Mouse (Mus musculus) retina, postnatal 7 days (tissue): ENCODE data around the gene Pcp4.
A peak's percentile ranks its signal among the peaks of the same experiment; 100 is the strongest.

Experiments used
- DNase-seq: peaks from one replicate; pipeline ENCODE4 v3.0.0-alpha.2; 2012; ENCODE audit warnings: low read depth, low spot score

Gene Pcp4

GRCm38 (mm10) chr16:96487007-96487684, 19.7 kb downstream of the Pcp4 start:
- DNase-seq: no peak

- DNase-seq: no peak
Observed at GRCm38 (mm10) chr16:96488038-96488437, 20.6 kb downstream of the Pcp4 start.

- no peak for DNase-seq
Observed at GRCm38 (mm10) chr16:96491530-96491929, 24.1 kb downstream of the Pcp4 start.

GRCm38 (mm10) chr16:96494079-96494478, 26.7 kb downstream of the Pcp4 start:
- no peak for DNase-seq

- DNase-seq: no peak
Observed at GRCm38 (mm10) chr16:96498951-96499350, 31.5 kb downstream of the Pcp4 start.

GRCm38 (mm10) chr16:96501241-96501640, 33.8 kb downstream of the Pcp4 start:
- no peak for DNase-seq

- DNase-seq: no peak
Observed at GRCm38 (mm10) chr16:96502586-96502985, 35.2 kb downstream of the Pcp4 start.

GRCm38 (mm10) chr16:96514466-96514865, 47.1 kb downstream of the Pcp4 start:
- DNase-seq: no peak

GRCm38 (mm10) chr16:96527476-96527875, 60.1 kb downstream of the Pcp4 start:
- DNase-seq: no peak

- no peak for DNase-seq
Observed at GRCm38 (mm10) chr16:96528471-96528870, 61.1 kb downstream of the Pcp4 start.

GRCm38 (mm10) chr16:96529896-96530568, 62.6 kb downstream of the Pcp4 start:
- peak; percentile 8 for DNase-seq

- no peak for DNase-seq
Observed at GRCm38 (mm10) chr16:96530569-96530898, 63.1 kb downstream of the Pcp4 start.

- DNase-seq: no peak
Observed at GRCm38 (mm10) chr16:96531029-96531428, 63.6 kb downstream of the Pcp4 start.

GRCm38 (mm10) chr16:96533710-96534109, 66.3 kb downstream of the Pcp4 start:
- DNase-seq: peak; percentile 39

- DNase-seq: no peak
Observed at GRCm38 (mm10) chr16:96535271-96535670, 67.9 kb downstream of the Pcp4 start.

GRCm38 (mm10) chr16:96536426-96536825, 69.0 kb downstream of the Pcp4 start:
- DNase-seq: no peak

- DNase-seq: no peak
Observed at GRCm38 (mm10) chr16:96539091-96539490, 71.7 kb downstream of the Pcp4 start.

- no peak for DNase-seq
Observed at GRCm38 (mm10) chr16:96541056-96541455, 73.7 kb downstream of the Pcp4 start.

GRCm38 (mm10) chr16:96552680-96553079, 85.3 kb downstream of the Pcp4 start:
- DNase-seq: no peak

GRCm38 (mm10) chr16:96555412-96555811, 88.0 kb downstream of the Pcp4 start:
- DNase-seq: no peak

GRCm38 (mm10) chr16:96556621-96557020, 89.2 kb downstream of the Pcp4 start:
- no peak for DNase-seq

- no peak for DNase-seq
Observed at GRCm38 (mm10) chr16:96558341-96558740, 90.9 kb downstream of the Pcp4 start.

- DNase-seq: no peak
Observed at GRCm38 (mm10) chr16:96559796-96560195, 92.4 kb downstream of the Pcp4 start.
